Mouse (Mus musculus) macrophage (primary cell): ENCODE data around the gene Brd3. TPM values are rescaled to one million over a fixed set of nuclear protein-coding genes. Genes with fewer than 3 reads are reported as not detected.
A peak's percentile ranks its signal among the peaks of the same experiment; 100 is the strongest.

Experiments
- H3K27ac ChIP-seq: fragments of 350-480 bp; formaldehyde crosslinking; 2 replicates; pipeline ENCODE4 v1.9.0; 2021
- H3K36me3 ChIP-seq: fragments of 350-480 bp; formaldehyde crosslinking; 2 replicates; pipeline ENCODE4 v1.9.0; 2021; ENCODE audit errors: inconsistent target
- H3K4me3 ChIP-seq: fragments of 350-480 bp; formaldehyde crosslinking; 2 replicates; pipeline ENCODE4 v1.9.0; 2021; ENCODE audit errors: inconsistent target
- H3K79me2 ChIP-seq: fragments of 350-480 bp; formaldehyde crosslinking; 2 replicates; pipeline ENCODE4 v1.9.0; 2021; ENCODE audit errors: inconsistent target
- WGBS: methylation state at CpG from one replicate; pipeline ENCODE4 v1.1.7; 2026; ENCODE audit warnings: inconsistent platforms; ENCODE audit not compliant: missing documents; 5-methylcytosine and 5-hydroxymethylcytosine counted together
- polyA plus RNA-seq: library from polyadenylated mRNA; stranded (reverse); fragments of 250-400 nt; gene quantifications from 3 replicates; pipeline ENCODE4 v1.2.4, GENCODE M21; 2018; ENCODE audit warnings: inconsistent platforms

Gene Brd3
- polyA plus RNA-seq, 1 experiment from 2014 or later: 33.6 TPM

- Histone ChIP-seq H3K27ac (no peak within 1 kb of the TSS), H3K4me3 (peak within 1 kb of the TSS; percentile 34), H3K79me2 (no peaks in the 10 kb centered on the region), H3K36me3 (peaks cover 4% of the 10 kb centered on the region; the same call in 1 of the 2 replicates)
- WGBS: 4% methylated on average over 32 of the region's 36 CpGs
Measured at GRCm38 (mm10) chr2:27441767-27442707, 65.4 kb downstream of the Brd3 start, which contains the start of gene Brd3os. TSS of gene Brd3os (plus strand) at chr2:27442324.

- H3K4me3 ChIP-seq: no peak overlapping the region
- H3K27ac ChIP-seq: no peak overlapping the region
- H3K79me2 ChIP-seq: no peaks in the 10 kb centered on the region
- H3K36me3 ChIP-seq: no peaks in the 10 kb centered on the region
- 8% methylated on average over 10 of the region's 11 CpGs for WGBS
Measured at GRCm38 (mm10) chr2:27438281-27438680, 69.2 kb downstream of the Brd3 start.

DNA sequence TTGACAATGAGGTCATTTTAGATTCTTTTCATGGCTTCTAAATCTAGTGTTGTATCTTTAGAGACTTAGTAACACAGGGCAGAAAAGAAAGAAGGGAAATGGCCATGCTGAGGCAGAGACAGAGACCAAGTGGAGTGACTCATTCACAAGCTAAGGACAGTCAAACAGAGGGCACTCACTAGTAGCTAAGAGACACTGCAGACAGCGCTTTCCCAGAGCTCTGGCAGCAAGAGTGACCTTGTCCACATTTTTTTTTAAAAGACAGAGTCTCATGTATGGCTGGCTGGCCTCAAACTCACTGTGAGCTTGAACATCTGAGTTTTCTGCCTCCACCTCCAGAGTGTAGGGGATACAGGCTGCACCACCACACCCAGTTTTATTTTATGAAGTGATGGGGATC lies 69.6 kb downstream of the Brd3 start:
- H3K79me2 ChIP-seq: no peaks in the 10 kb centered on the region
- no peaks in the 10 kb centered on the region for H3K36me3 ChIP-seq
- 100% methylated on average over 1 of the region's 1 CpGs for WGBS
- H3K27ac ChIP-seq: no peak overlapping the region
- no peak overlapping the region for H3K4me3 ChIP-seq

- Histone ChIP-seq H3K27ac (no peak overlapping the region), H3K36me3 (no peaks in the 10 kb centered on the region), H3K79me2 (no peaks in the 10 kb centered on the region), H3K4me3 (no peak overlapping the region)
- WGBS: 50% methylated on average over 2 of the region's 2 CpGs
Measured at GRCm38 (mm10) chr2:27432599-27432998, 74.9 kb downstream of the Brd3 start.

DNA sequence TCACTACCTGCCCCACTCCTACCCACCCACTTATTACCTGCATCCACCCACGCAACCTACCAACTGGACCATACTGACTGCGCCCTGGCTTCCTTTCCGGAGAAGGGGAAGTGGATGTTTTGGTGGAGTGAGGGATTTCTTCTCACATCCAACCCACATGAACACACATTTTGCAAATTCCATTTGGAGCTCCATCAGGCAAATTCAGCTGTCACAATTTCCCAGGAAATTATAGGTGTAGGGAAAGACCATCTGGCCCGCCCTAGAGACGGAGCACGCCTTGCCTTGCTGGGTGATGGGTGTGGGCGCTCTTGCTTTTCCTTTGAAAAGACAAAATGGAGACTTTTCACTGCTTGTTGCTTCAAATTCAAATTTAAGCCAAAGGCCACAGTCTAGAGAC lies 76.8 kb downstream of the Brd3 start:
- Histone ChIP-seq H3K27ac (no peak overlapping the region), H3K36me3 (no peaks in the 10 kb centered on the region), H3K4me3 (no peak overlapping the region), H3K79me2 (peaks cover 4% of the 10 kb centered on the region; the same call in 1 of the 2 replicates)
- 97% methylated on average over 6 of the region's 7 CpGs for WGBS

DNA sequence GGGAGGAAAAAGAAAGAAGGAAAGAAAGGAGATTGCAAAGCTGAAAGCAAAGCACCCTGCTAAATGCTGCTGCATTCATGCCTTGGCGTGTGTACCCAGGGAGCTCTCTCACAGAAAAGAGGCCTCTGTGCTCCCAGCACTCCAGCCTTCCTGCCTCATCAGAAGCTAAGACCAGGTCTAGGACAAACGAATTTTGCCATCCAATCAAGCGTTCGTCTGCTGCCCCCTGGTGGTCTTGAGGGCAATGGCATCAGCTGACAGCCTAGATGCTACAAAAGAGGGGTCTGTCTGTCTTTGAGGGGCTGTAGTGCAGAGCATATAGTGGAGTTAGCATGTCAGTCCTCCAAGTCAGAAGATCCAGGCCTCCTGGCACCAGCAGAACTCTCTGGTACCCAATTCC lies 79.4 kb downstream of the Brd3 start:
- 0% methylated on average over 4 of the region's 4 CpGs for WGBS

DNA sequence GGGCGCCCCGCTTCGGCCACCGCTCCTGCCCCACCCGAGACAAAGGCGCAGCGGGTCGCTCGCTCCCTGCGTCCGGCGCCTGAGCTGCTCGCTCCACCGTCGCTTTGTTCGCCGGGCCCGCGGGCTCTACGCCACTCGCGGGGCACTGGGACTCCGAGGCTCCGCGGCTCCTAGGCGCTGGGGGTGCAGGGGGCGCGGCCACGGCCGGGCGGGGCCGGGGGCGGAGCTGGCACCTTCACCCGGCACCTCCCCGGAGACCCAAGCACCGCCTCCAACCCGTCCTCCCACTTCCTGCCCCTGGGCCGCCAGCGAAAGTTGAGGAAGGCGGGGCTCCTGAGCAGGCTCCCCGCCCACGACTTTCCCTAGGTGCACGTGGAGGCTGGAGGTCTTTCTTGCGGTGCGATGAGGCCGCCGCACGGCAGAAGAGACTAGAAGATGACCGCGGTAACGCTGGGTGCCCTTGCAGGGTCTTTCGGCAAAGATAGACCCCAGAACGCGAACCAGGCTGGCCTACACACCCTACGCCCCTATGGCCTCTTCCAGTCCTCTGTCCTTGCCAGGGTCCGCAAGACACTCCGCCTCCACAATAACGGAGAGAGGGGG lies 80.5 kb downstream of the Brd3 start, which contains the start of gene Vav2:
Gene Vav2 (minus strand): TSS at position 179 of the 603 bp plus-strand sequence.
- no peak within 1 kb of the TSS for H3K27ac ChIP-seq
- WGBS: 2% methylated on average over 57 of the region's 58 CpGs
- no peaks in the 10 kb centered on the region for H3K36me3 ChIP-seq
- H3K79me2 ChIP-seq: peaks cover 40% of the 10 kb centered on the region
- H3K4me3 ChIP-seq: peak within 1 kb of the TSS; percentile 40

More for the DNA sequence above, 79.4 kb downstream of the Brd3 start:
- Histone ChIP-seq H3K36me3 (no peaks in the 10 kb centered on the region), H3K79me2 (peaks cover 28% of the 10 kb centered on the region), H3K27ac (no peak overlapping the region), H3K4me3 (no peak overlapping the region)

DNA sequence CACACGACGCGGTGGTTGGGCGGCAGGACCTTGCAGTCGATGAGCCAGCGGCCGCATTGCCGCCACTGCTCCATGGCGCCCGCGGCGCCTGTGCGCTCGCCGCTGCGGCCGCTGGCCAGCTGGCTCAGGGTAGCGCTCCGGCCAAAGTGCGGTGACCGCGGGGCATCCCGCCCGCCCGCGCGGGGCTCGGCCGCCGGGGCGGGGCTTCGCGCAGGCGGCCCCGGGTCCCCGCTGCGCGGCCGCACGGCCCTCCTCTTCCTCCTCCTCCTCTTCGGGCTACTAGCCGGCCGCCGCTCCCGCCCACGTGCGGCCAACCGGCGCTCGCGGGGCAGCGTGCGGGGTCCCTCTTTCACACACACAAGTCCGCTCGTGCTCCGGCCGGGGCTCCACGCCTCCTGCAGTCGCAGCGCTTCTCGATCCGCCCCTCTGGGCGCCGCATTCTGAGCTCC lies 81.0 kb downstream of the Brd3 start:
- peaks cover 45% of the 10 kb centered on the region for H3K79me2 ChIP-seq
- H3K36me3 ChIP-seq: no peaks in the 10 kb centered on the region
- no peak overlapping the region for H3K27ac ChIP-seq
- WGBS: under 1% methylated on average over 48 of the region's 64 CpGs
- peak overlapping the region; percentile 40 for H3K4me3 ChIP-seq

DNA sequence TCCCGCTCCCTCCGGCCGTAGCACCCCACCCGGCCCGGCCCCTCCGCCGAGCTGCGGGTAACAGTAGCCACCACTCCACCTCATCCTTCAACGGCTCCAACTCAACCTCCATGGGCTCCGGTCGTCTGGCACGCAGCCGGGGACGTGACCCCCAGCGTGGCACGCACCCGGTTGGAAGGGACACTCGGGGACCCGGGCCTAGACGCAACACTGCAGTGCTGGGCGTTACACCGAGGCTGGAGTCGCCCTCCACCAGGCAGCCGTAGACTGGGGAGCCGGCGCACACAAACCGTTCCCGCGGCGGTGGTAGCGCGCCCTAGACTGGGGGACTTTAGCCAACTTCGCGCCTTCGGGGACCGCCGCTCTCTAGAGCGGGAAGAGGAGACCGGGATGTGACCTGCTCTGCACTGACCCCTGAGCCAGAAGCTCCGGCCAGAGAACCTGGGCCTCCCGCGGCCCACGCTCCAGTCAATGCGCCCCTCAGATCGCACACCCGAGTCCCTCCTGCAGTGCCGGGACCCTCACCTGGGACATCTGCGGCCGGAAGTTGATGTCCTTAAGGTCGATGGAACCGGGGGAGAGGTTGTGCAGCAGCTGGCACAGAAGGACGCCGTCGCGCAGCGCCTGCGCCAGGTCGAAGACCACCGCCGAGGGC lies 81.6 kb downstream of the Brd3 start:
- 1% methylated on average over 60 of the region's 60 CpGs for WGBS
- H3K27ac ChIP-seq: no peak overlapping the region

GRCm38 (mm10) chr2:27425161-27425611 lies 82.3 kb downstream of the Brd3 start:
- WGBS: 42% methylated on average over 20 of the region's 20 CpGs
- H3K79me2 ChIP-seq: peaks cover 57% of the 10 kb centered on the region
- no peak overlapping the region for H3K27ac ChIP-seq
- H3K36me3 ChIP-seq: no peaks in the 10 kb centered on the region
- H3K4me3 ChIP-seq: peak overlapping the region; percentile 15; the same call in 1 of the 2 replicates

More for the DNA sequence above, 81.6 kb downstream of the Brd3 start:
- Histone ChIP-seq H3K4me3 (peak overlapping the region; percentile 40), H3K79me2 (peaks cover 50% of the 10 kb centered on the region), H3K36me3 (no peaks in the 10 kb centered on the region)

GRCm38 (mm10) chr2:27423596-27423995 lies 83.9 kb downstream of the Brd3 start:
- Histone ChIP-seq H3K36me3 (no peaks in the 10 kb centered on the region), H3K79me2 (peaks cover 70% of the 10 kb centered on the region), H3K4me3 (no peak overlapping the region), H3K27ac (no peak overlapping the region)
- 95% methylated on average over 7 of the region's 7 CpGs for WGBS

DNA sequence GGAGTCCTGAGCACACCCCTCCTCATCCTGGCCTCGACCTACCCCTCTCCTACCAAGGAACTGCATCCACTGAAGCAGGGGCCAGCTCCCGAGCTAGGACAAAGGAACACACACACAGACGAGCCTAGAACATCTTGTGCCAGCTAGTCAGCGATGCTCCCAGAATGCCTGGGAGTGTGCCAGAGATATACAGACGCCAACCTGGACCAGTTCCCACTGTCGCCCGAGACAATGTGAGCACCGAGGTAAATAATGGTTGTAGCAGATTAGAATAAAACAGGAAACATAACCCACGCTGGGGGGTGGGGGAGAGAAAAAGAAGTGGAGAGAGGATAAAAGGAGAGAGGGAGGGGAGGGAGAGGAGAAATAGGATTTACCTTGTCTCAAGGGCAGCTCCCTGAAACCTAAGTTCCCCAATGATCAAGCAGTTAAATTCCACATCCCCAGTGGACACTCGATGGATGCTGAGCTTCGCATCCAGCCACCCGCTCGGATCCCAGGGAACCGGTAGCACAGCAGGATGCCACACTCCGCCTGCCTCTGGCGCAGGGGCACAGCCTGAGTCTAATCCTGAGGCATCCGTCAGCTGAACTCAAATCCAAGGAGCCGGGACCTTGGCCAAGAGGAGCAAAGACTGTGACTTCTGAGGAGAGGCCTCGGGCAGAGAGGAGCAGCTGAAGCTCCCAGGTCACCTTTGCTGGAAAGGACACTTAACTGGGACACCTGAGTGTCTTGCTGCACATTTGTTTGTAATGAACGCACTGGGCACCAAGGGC lies 86.0 kb downstream of the Brd3 start:
- Histone ChIP-seq H3K27ac (no peak overlapping the region), H3K36me3 (no peaks in the 10 kb centered on the region), H3K79me2 (peaks cover 89% of the 10 kb centered on the region), H3K4me3 (no peak overlapping the region)
- WGBS: 81% methylated on average over 20 of the region's 20 CpGs

GRCm38 (mm10) chr2:27418577-27419070 lies 88.8 kb downstream of the Brd3 start:
- 21% methylated on average over 6 of the region's 6 CpGs for WGBS
- H3K27ac ChIP-seq: peak overlapping the region; percentile 88
- H3K79me2 ChIP-seq: peaks cover 95% of the 10 kb centered on the region
- H3K4me3 ChIP-seq: no peak overlapping the region
- H3K36me3 ChIP-seq: no peaks in the 10 kb centered on the region
